Mouse (Mus musculus): ENCODE data around the gene Cyp1a1. TPM values are rescaled to one million over a fixed set of nuclear protein-coding genes. Genes with fewer than 3 reads are reported as not detected.

The Cyp1a1 gene
- polyA plus RNA-seq, 1 experiment from 2014 or later = 0.24 TPM

- H3K36me3 ChIP-seq (replicated peaks; ENCODE audit: control insufficient read depth, insufficient read depth) = peaks cover 28% of the 10 kb centered on the region
- H3K9me3 ChIP-seq (ENCODE audit: control insufficient read depth, low read length) = no peaks in the 10 kb centered on the region
- H3K4me1 ChIP-seq (replicated peaks; ENCODE audit: control insufficient read depth, insufficient read depth, low read length) = no peaks in the 10 kb centered on the region
- no peaks in the 10 kb centered on the region for H3K27me3 ChIP-seq (ENCODE audit: control insufficient read depth, insufficient read depth, low read length)
- H3K9ac ChIP-seq = no peak overlapping the region
- H3K4me3 ChIP-seq (replicated peaks; ENCODE audit: low read length) = no peak overlapping the region
- H3K4me2 ChIP-seq (replicated peaks) = no peak overlapping the region
- 97% methylated on average over 6 of the region's 6 CpGs for WGBS
- ATAC-seq (ENCODE audit: low FRiP score) (no peak), DNase-seq (ENCODE audit: low spot score) (no peak)
- H3K27ac ChIP-seq = no peak overlapping the region
Observed at GRCm38 (mm10) chr9:57733606-57734005, 45.9 kb downstream of the Cyp1a1 start.

GRCm38 (mm10) chr9:57739863-57740262, 52.1 kb downstream of the Cyp1a1 start:
- no peaks in the 10 kb centered on the region for H3K9me3 ChIP-seq (ENCODE audit: control insufficient read depth, low read length)
- H3K36me3 ChIP-seq (replicated peaks; ENCODE audit: control insufficient read depth, insufficient read depth) = peaks cover 39% of the 10 kb centered on the region
- H3K27me3 ChIP-seq (ENCODE audit: control insufficient read depth, insufficient read depth, low read length) = no peaks in the 10 kb centered on the region
- no peak overlapping the region for H3K9ac ChIP-seq
- no peak overlapping the region for H3K4me2 ChIP-seq (replicated peaks)
- no peaks in the 10 kb centered on the region for H3K4me1 ChIP-seq (replicated peaks; ENCODE audit: control insufficient read depth, insufficient read depth, low read length)
- H3K27ac ChIP-seq = no peak overlapping the region
- ATAC-seq (ENCODE audit: low FRiP score) = no peak
- WGBS = 91% methylated on average over 5 of the region's 5 CpGs
- H3K4me3 ChIP-seq (replicated peaks; ENCODE audit: low read length) = no peak overlapping the region
- no peak for DNase-seq (ENCODE audit: low spot score)

GRCm38 (mm10) chr9:57744462-57745091, 56.8 kb downstream of the Cyp1a1 start:
- peak; percentile 14; the same call in 1 of the 2 replicates for ATAC-seq (ENCODE audit: low FRiP score)
- DNase-seq (ENCODE audit: low spot score) = peak; percentile 76
- H3K36me3 ChIP-seq (replicated peaks; ENCODE audit: control insufficient read depth, insufficient read depth) = peaks cover 84% of the 10 kb centered on the region
- H3K9ac ChIP-seq = no peak overlapping the region
- no peak overlapping the region for H3K27ac ChIP-seq
- no peaks in the 10 kb centered on the region for H3K9me3 ChIP-seq (ENCODE audit: control insufficient read depth, low read length)
- H3K4me3 ChIP-seq (replicated peaks; ENCODE audit: low read length) = no peak overlapping the region
- WGBS = 84% methylated on average over 3 of the region's 3 CpGs
- no peaks in the 10 kb centered on the region for H3K4me1 ChIP-seq (replicated peaks; ENCODE audit: control insufficient read depth, insufficient read depth, low read length)
- no peaks in the 10 kb centered on the region for H3K27me3 ChIP-seq (ENCODE audit: control insufficient read depth, insufficient read depth, low read length)
- H3K4me2 ChIP-seq (replicated peaks) = no peak overlapping the region

GRCm38 (mm10) chr9:57747067-57747466, 59.3 kb downstream of the Cyp1a1 start:
- no peaks in the 10 kb centered on the region for H3K27me3 ChIP-seq (ENCODE audit: control insufficient read depth, insufficient read depth, low read length)
- H3K9me3 ChIP-seq (ENCODE audit: control insufficient read depth, low read length) = no peaks in the 10 kb centered on the region
- no peak overlapping the region for H3K27ac ChIP-seq
- no peaks in the 10 kb centered on the region for H3K4me1 ChIP-seq (replicated peaks; ENCODE audit: control insufficient read depth, insufficient read depth, low read length)
- no peak overlapping the region for H3K9ac ChIP-seq
- H3K36me3 ChIP-seq (replicated peaks; ENCODE audit: control insufficient read depth, insufficient read depth) = peaks cover 86% of the 10 kb centered on the region
- H3K4me2 ChIP-seq (replicated peaks) = no peak overlapping the region
- no peak for ATAC-seq (ENCODE audit: low FRiP score)
- no peak overlapping the region for H3K4me3 ChIP-seq (replicated peaks; ENCODE audit: low read length)
- no peak for DNase-seq (ENCODE audit: low spot score)
- WGBS = 88% methylated on average over 1 of the region's 1 CpGs

- Histone ChIP-seq H3K27ac (no peak overlapping the region), H3K4me3 (replicated peaks; ENCODE audit: low read length) (no peak overlapping the region), H3K9me3 (ENCODE audit: control insufficient read depth, low read length) (no peaks in the 10 kb centered on the region), H3K4me2 (replicated peaks) (no peak overlapping the region), H3K4me1 (replicated peaks; ENCODE audit: control insufficient read depth, insufficient read depth, low read length) (no peaks in the 10 kb centered on the region), H3K36me3 (replicated peaks; ENCODE audit: control insufficient read depth, insufficient read depth) (peaks cover 91% of the 10 kb centered on the region), H3K9ac (no peak overlapping the region), H3K27me3 (ENCODE audit: control insufficient read depth, insufficient read depth, low read length) (no peaks in the 10 kb centered on the region)
- DNase-seq (ENCODE audit: low spot score) = no peak
- ATAC-seq (ENCODE audit: low FRiP score) = no peak; the same call in 1 of the 2 replicates
- 76% methylated on average over 6 of the region's 6 CpGs for WGBS
Observed at GRCm38 (mm10) chr9:57748137-57748536, 60.4 kb downstream of the Cyp1a1 start.

GRCm38 (mm10) chr9:57748831-57749230, 61.1 kb downstream of the Cyp1a1 start:
- H3K27me3 ChIP-seq (ENCODE audit: control insufficient read depth, insufficient read depth, low read length) = no peaks in the 10 kb centered on the region
- no peak overlapping the region for H3K9ac ChIP-seq
- no peak for ATAC-seq (ENCODE audit: low FRiP score)
- no peak overlapping the region for H3K27ac ChIP-seq
- H3K36me3 ChIP-seq (replicated peaks; ENCODE audit: control insufficient read depth, insufficient read depth) = peaks cover 93% of the 10 kb centered on the region
- H3K4me2 ChIP-seq (replicated peaks) = no peak overlapping the region
- 76% methylated on average over 1 of the region's 1 CpGs for WGBS
- no peak overlapping the region for H3K4me3 ChIP-seq (replicated peaks; ENCODE audit: low read length)
- H3K9me3 ChIP-seq (ENCODE audit: control insufficient read depth, low read length) = no peaks in the 10 kb centered on the region
- DNase-seq (ENCODE audit: low spot score) = no peak
- H3K4me1 ChIP-seq (replicated peaks; ENCODE audit: control insufficient read depth, insufficient read depth, low read length) = no peaks in the 10 kb centered on the region

- H3K4me1 ChIP-seq (replicated peaks; ENCODE audit: control insufficient read depth, insufficient read depth, low read length) = no peaks in the 10 kb centered on the region
- H3K9ac ChIP-seq = no peak overlapping the region
- H3K4me3 ChIP-seq (replicated peaks; ENCODE audit: low read length) = no peak overlapping the region
- H3K36me3 ChIP-seq (replicated peaks; ENCODE audit: control insufficient read depth, insufficient read depth) = peaks cover 99% of the 10 kb centered on the region
- no peaks in the 10 kb centered on the region for H3K27me3 ChIP-seq (ENCODE audit: control insufficient read depth, insufficient read depth, low read length)
- no peak for ATAC-seq (ENCODE audit: low FRiP score)
- WGBS = 88% methylated on average over 7 of the region's 7 CpGs
- no peak overlapping the region for H3K27ac ChIP-seq
- no peak for DNase-seq (ENCODE audit: low spot score)
- no peak overlapping the region for H3K4me2 ChIP-seq (replicated peaks)
- no peaks in the 10 kb centered on the region for H3K9me3 ChIP-seq (ENCODE audit: control insufficient read depth, low read length)
Observed at GRCm38 (mm10) chr9:57750901-57751300, 63.2 kb downstream of the Cyp1a1 start.

Other genes with a start within 250 kb of the Cyp1a1 start
- gene Ppcdc, start 247.8 kb upstream of the Cyp1a1 start, polyA plus RNA-seq (2014; fragmentation: Nextera tagmentation; extraction: Ambion mirVana) = 19.8 and 21.9 TPM in 2 replicates
- gene Scamp5, start 219.9 kb upstream of the Cyp1a1 start, polyA plus RNA-seq (2014; fragmentation: Nextera tagmentation; extraction: Ambion mirVana) = 90.0 and 108 TPM in 2 replicates
- 17.0 and 19.7 TPM in 2 replicates for gene Rpp25, start 183.9 kb upstream of the Cyp1a1 start, polyA plus RNA-seq (2014; fragmentation: Nextera tagmentation; extraction: Ambion mirVana)
- 956 and 1,017 TPM in 2 replicates for gene Cox5a, start 166.7 kb upstream of the Cyp1a1 start, polyA plus RNA-seq (2014; fragmentation: Nextera tagmentation; extraction: Ambion mirVana)
- gene Fam219b, start 150.4 kb upstream of the Cyp1a1 start, polyA plus RNA-seq (2014; fragmentation: Nextera tagmentation; extraction: Ambion mirVana) = 21.2 and 23.1 TPM in 2 replicates
- 54.7 and 60.0 TPM in 2 replicates for gene Mpi, start 135.2 kb upstream of the Cyp1a1 start, polyA plus RNA-seq (2014; fragmentation: Nextera tagmentation; extraction: Ambion mirVana)
- 44.0 and 45.0 TPM in 2 replicates for gene Scamp2, start 127.0 kb upstream of the Cyp1a1 start, polyA plus RNA-seq (2014; fragmentation: Nextera tagmentation; extraction: Ambion mirVana)
- gene Ulk3, start 98.5 kb upstream of the Cyp1a1 start, polyA plus RNA-seq (2014; fragmentation: Nextera tagmentation; extraction: Ambion mirVana) = 18.7 and 19.4 TPM in 2 replicates
- 0.51 TPM in 1 of 2 replicates, not detected in the other for gene Cplx3, start 81.6 kb upstream of the Cyp1a1 start, polyA plus RNA-seq (2014; fragmentation: Nextera tagmentation; extraction: Ambion mirVana)
- gene Lman1l, start 67.2 kb upstream of the Cyp1a1 start, polyA plus RNA-seq (2014; fragmentation: Nextera tagmentation; extraction: Ambion mirVana) = not detected in 2 replicates
- 41.0 and 43.1 TPM in 2 replicates for gene Csk, start 34.3 kb upstream of the Cyp1a1 start, polyA plus RNA-seq (2014; fragmentation: Nextera tagmentation; extraction: Ambion mirVana)
- not detected in 2 replicates for gene Cyp1a2, start 4.2 kb upstream of the Cyp1a1 start, polyA plus RNA-seq (2014; fragmentation: Nextera tagmentation; extraction: Ambion mirVana)
- gene Edc3, start 20.6 kb downstream of the Cyp1a1 start, polyA plus RNA-seq (2014; fragmentation: Nextera tagmentation; extraction: Ambion mirVana) = 22.1 and 23.5 TPM in 2 replicates
- gene Clk3, start 77.9 kb downstream of the Cyp1a1 start, polyA plus RNA-seq (2014; fragmentation: Nextera tagmentation; extraction: Ambion mirVana) = 55.8 and 65.2 TPM in 2 replicates
- 6.6 and 8.1 TPM in 2 replicates for gene Arid3b, start 148.9 kb downstream of the Cyp1a1 start, polyA plus RNA-seq (2014; fragmentation: Nextera tagmentation; extraction: Ambion mirVana)
- 151 and 160 TPM in 2 replicates for gene Ubl7, start 223.1 kb downstream of the Cyp1a1 start, polyA plus RNA-seq (2014; fragmentation: Nextera tagmentation; extraction: Ambion mirVana)

Measured in hindbrain, embryonic 14.5 days (tissue).